Mouse (Mus musculus) intestine, embryonic 14.5 days (tissue): Measurements from ENCODE around the gene Rbm10. TPM values are rescaled to one million over a fixed set of nuclear protein-coding genes. Genes with fewer than 3 reads are reported as not detected.

ENCODE experiments used
- ATAC-seq: fragments of 200-750 bp; cut with Nextera tagmentation; replicated peaks from 2 replicates; pipeline ENCODE4 v1.8.0; 2017; ENCODE audit warnings: low read depth, moderate number of reproducible peaks, moderate TSS enrichment, moderate library complexity; ENCODE audit not compliant: low FRiP score, low TSS enrichment
- DNase-seq: peaks from one replicate; pipeline ENCODE4 v3.0.0-alpha.2; 2018; ENCODE audit warnings: low spot score
- H3K27ac ChIP-seq: fragments of 300-500 bp; sonication (generic); 2 replicates; pipeline ENCODE4 v1.5.1; 2014; ENCODE audit warnings: low read depth, mild to moderate bottlenecking, control low read depth
- H3K27me3 ChIP-seq: fragments of 300-500 bp; sonication (generic); replicated peaks from 2 replicates; pipeline ENCODE4 v1.6.1; 2014; ENCODE audit warnings: low read length, control low read depth; ENCODE audit not compliant: control insufficient read depth, insufficient read depth
- H3K36me3 ChIP-seq: fragments of 300-500 bp; sonication (generic); 2 replicates; pipeline ENCODE4 v1.6.1; 2014; ENCODE audit warnings: low read length, control low read depth; ENCODE audit not compliant: control insufficient read depth, insufficient read depth
- H3K4me1 ChIP-seq: fragments of 300-500 bp; sonication (generic); replicated peaks from 2 replicates; pipeline ENCODE4 v1.6.1; 2014; ENCODE audit warnings: low read length, control low read depth, mixed read lengths; ENCODE audit not compliant: control insufficient read depth, insufficient read depth
- H3K4me2 ChIP-seq: fragments of 300-500 bp; sonication (generic); 2 replicates; pipeline ENCODE4 v1.6.1; 2014; ENCODE audit warnings: low read length
- H3K4me3 ChIP-seq: fragments of 300-500 bp; sonication (generic); 2 replicates; pipeline ENCODE4 v1.5.1; 2014; ENCODE audit warnings: low read depth, low read length, control low read depth, mixed read lengths
- H3K9ac ChIP-seq: fragments of 300-500 bp; sonication (generic); 2 replicates; pipeline ENCODE4 v1.6.1; 2014; ENCODE audit warnings: mild to moderate bottlenecking, low read length
- H3K9me3 ChIP-seq: fragments of 300-500 bp; sonication (generic); 2 replicates; pipeline ENCODE4 v1.6.1; 2016; ENCODE audit warnings: low read length, control low read depth; ENCODE audit not compliant: control insufficient read depth
- WGBS: fragments of 180-500 bp; shearing (Covaris S2); extraction: QIAGEN DNeasy Blood & Tissue Kit; methylation state at CpG from one replicate; pipeline ENCODE4 v1.1.7; 2014; 5-methylcytosine and 5-hydroxymethylcytosine counted together
- polyA plus RNA-seq: library from polyadenylated mRNA; unstranded; fragments of >200 nt; fragmentation: Nextera tagmentation; extraction: Ambion mirVana; gene quantifications from 2 replicates; pipeline ENCODE4 v1.2.1, GENCODE M21; 2014

Rbm10 gene
- 58.6 and 60.4 TPM in 2 replicates for polyA plus RNA-seq

GRCm38 (mm10) chrX:20617176-20617902 is at the start of gene Rbm10, which contains the start of gene Ndufb11:
Rbm10 (plus strand) TSS chrX:20617503.
Ndufb11 (minus strand) TSS chrX:20617619.
- Histone ChIP-seq H3K27me3 (no peaks in the 10 kb centered on the region), H3K27ac (peak within 1 kb of the TSS; percentile 85), H3K4me1 (peaks cover 9% of the 10 kb centered on the region), H3K9ac (peak within 1 kb of the TSS; percentile 61), H3K36me3 (peaks cover 8% of the 10 kb centered on the region; the same call in 1 of the 2 replicates), H3K9me3 (no peaks in the 10 kb centered on the region), H3K4me2 (peak within 1 kb of the TSS; percentile 58), H3K4me3 (peak within 1 kb of the TSS; percentile 52)
- ATAC-seq (peak; percentile 96), DNase-seq (peak; percentile 85)
- 9% methylated on average over 44 of the region's 49 CpGs for WGBS

GRCm38 (mm10) chrX:20571024-20571423 is 46.3 kb upstream of the Rbm10 start:
- 25% methylated on average over 2 of the region's 2 CpGs for WGBS
- ATAC-seq (peak; percentile 70), DNase-seq (no peak)
- H3K9ac ChIP-seq, result no peak overlapping the region
- H3K4me1 ChIP-seq, result no peaks in the 10 kb centered on the region
- H3K27ac ChIP-seq, result no peak overlapping the region
- no peaks in the 10 kb centered on the region for H3K9me3 ChIP-seq
- no peak overlapping the region for H3K4me3 ChIP-seq
- no peaks in the 10 kb centered on the region for H3K27me3 ChIP-seq
- no peak overlapping the region for H3K4me2 ChIP-seq
- H3K36me3 ChIP-seq, result no peaks in the 10 kb centered on the region

GRCm38 (mm10) chrX:20572683-20573082 is 44.6 kb upstream of the Rbm10 start:
- no peak for DNase-seq
- Histone ChIP-seq H3K36me3 (no peaks in the 10 kb centered on the region), H3K4me1 (no peaks in the 10 kb centered on the region), H3K4me2 (no peak overlapping the region), H3K4me3 (no peak overlapping the region), H3K9me3 (no peaks in the 10 kb centered on the region), H3K27ac (no peak overlapping the region), H3K9ac (no peak overlapping the region), H3K27me3 (no peaks in the 10 kb centered on the region)
- 65% methylated on average over 9 of the region's 9 CpGs for WGBS
- no peak for ATAC-seq

- 84% methylated on average over 4 of the region's 4 CpGs for WGBS
These were observed 43.4 kb upstream of the Rbm10 start for GRCm38 (mm10) chrX:20573927-20574326.

GRCm38 (mm10) chrX:20587968-20588367 is 29.3 kb upstream of the Rbm10 start:
- DNase-seq (no peak), ATAC-seq (no peak)
- Histone ChIP-seq H3K4me1 (no peaks in the 10 kb centered on the region), H3K27ac (no peak overlapping the region), H3K9ac (no peak overlapping the region), H3K36me3 (no peaks in the 10 kb centered on the region), H3K9me3 (no peaks in the 10 kb centered on the region), H3K4me3 (no peak overlapping the region), H3K27me3 (no peaks in the 10 kb centered on the region), H3K4me2 (no peak overlapping the region)
- 18% methylated on average over 4 of the region's 4 CpGs for WGBS

More at GRCm38 (mm10) chrX:20573927-20574326, 43.4 kb upstream of the Rbm10 start:
- H3K4me2 ChIP-seq, result no peak overlapping the region
- H3K27ac ChIP-seq, result no peak overlapping the region
- ATAC-seq (no peak), DNase-seq (no peak)
- H3K9ac ChIP-seq, result no peak overlapping the region
- H3K36me3 ChIP-seq, result no peaks in the 10 kb centered on the region
- H3K4me3 ChIP-seq, result no peak overlapping the region
- H3K9me3 ChIP-seq, result no peaks in the 10 kb centered on the region
- no peaks in the 10 kb centered on the region for H3K4me1 ChIP-seq
- H3K27me3 ChIP-seq, result no peaks in the 10 kb centered on the region

- Histone ChIP-seq H3K36me3 (no peaks in the 10 kb centered on the region), H3K27ac (no peak overlapping the region), H3K4me1 (no peaks in the 10 kb centered on the region), H3K4me2 (no peak overlapping the region), H3K27me3 (no peaks in the 10 kb centered on the region), H3K9ac (no peak overlapping the region), H3K9me3 (no peaks in the 10 kb centered on the region), H3K4me3 (no peak overlapping the region)
- 88% methylated on average over 4 of the region's 4 CpGs for WGBS
- DNase-seq (no peak), ATAC-seq (no peak)
These were observed 8.8 kb upstream of the Rbm10 start for GRCm38 (mm10) chrX:20608500-20608899.

GRCm38 (mm10) chrX:20616861-20617175 is 485 bp upstream of the Rbm10 start:
- 20% methylated on average over 17 of the region's 17 CpGs for WGBS

GRCm38 (mm10) chrX:20617903-20618399 is 648 bp downstream of the Rbm10 start:
- peaks cover 9% of the 10 kb centered on the region for H3K4me1 ChIP-seq
- H3K36me3 ChIP-seq, result peaks cover 9% of the 10 kb centered on the region; the same call in 1 of the 2 replicates
- WGBS, result 25% methylated on average over 28 of the region's 31 CpGs
- H3K9me3 ChIP-seq, result no peaks in the 10 kb centered on the region
- peak overlapping the region; percentile 61 for H3K9ac ChIP-seq
- DNase-seq, result peak; percentile 76
- peak overlapping the region; percentile 71; the same call in 1 of the 2 replicates for H3K27ac ChIP-seq
- peak; percentile 61 for ATAC-seq
- no peaks in the 10 kb centered on the region for H3K27me3 ChIP-seq
- peak overlapping the region; percentile 52 for H3K4me3 ChIP-seq
- peak overlapping the region; percentile 58 for H3K4me2 ChIP-seq

More at GRCm38 (mm10) chrX:20616861-20617175, 485 bp upstream of the Rbm10 start:
- peak overlapping the region; percentile 57 for H3K4me2 ChIP-seq
- ATAC-seq, result no peak
- H3K4me1 ChIP-seq, result peaks cover 9% of the 10 kb centered on the region
- H3K4me3 ChIP-seq, result peak overlapping the region; percentile 52
- H3K36me3 ChIP-seq, result peaks cover 6% of the 10 kb centered on the region; the same call in 1 of the 2 replicates
- no peaks in the 10 kb centered on the region for H3K9me3 ChIP-seq
- peak overlapping the region; percentile 85 for H3K27ac ChIP-seq
- no peak for DNase-seq
- H3K27me3 ChIP-seq, result no peaks in the 10 kb centered on the region
- H3K9ac ChIP-seq, result peak overlapping the region; percentile 58
